In genomic region chr1:85776154-85776553, GRCm38 (mm10) we compare ENCODE assay signal across 27 mouse cellular contexts. TPM values are rescaled to one million over a fixed set of nuclear protein-coding genes. Genes with fewer than 3 reads are reported as not detected.
DNase-seq lines count a peak whose midpoint lies in the region; ATAC-seq and TF ChIP-seq lines count a peak whose summit lies in the region.
"Had no signal": no experiment of that assay in that cellular context is flagged by ENCODE, and none has a peak within 500 bp of the region (broad histone marks: within the 10 kb centered on the region; RNA-seq: fewer than 3 reads in every experiment).

No protein-coding gene starts in this region.

- 0 out of 2 replicates have a peak overlapping the region, but pooled peaks have one; percentile 24 for H3K4me2 ChIP-seq in heart, embryonic 14.5 days (ENCODE audit: low read length)
- H3K4me2 ChIP-seq: intestine, embryonic 15.5 days; limb, embryonic 12.5 days; liver, embryonic 11.5 days; lung, embryonic 15.5 days; neural tube, embryonic 12.5 days had no signal

- DNase-seq in frontal cortex, postnatal 14 days (ENCODE audit: low spot score in 2 of 2): no peak
- DNase-seq in heart, adult 8-10 months (ENCODE audit: low spot score): no peak
- DNase-seq in brain, adult 2 months (ENCODE audit: low read depth, low spot score): peak; percentile 38
- no peak for DNase-seq in gastrocnemius, adult 2 months
- DNase-seq: adrenal gland, postnatal 10 days; cerebellum, adult 11-12 months; cerebellum, adult 9-11 months; gastrocnemius, postnatal 14 days; kidney, adult 2 months; layer of hippocampus, postnatal 36 days; lung, postnatal 36 days; midbrain, embryonic 14.5 days; right cerebral cortex, postnatal 4 days had no signal

- intact Hi-C loops in gastrocnemius, adult 2 months (cut with DNase I): no loop called here

- no peaks in the 10 kb centered on the region for H3K9me3 ChIP-seq in heart, embryonic 14.5 days (ENCODE audit: control insufficient read depth, low read length)
- H3K9me3 ChIP-seq in megakaryocyte, embryonic 14.5 days: no peaks in the 10 kb centered on the region
- H3K9me3 ChIP-seq: G1E; intestine, embryonic 15.5 days; limb, embryonic 12.5 days; lung, embryonic 15.5 days; neural tube, embryonic 12.5 days had no signal

- no peaks in the 10 kb centered on the region for H3K27me3 ChIP-seq in heart, embryonic 14.5 days (ENCODE audit: control insufficient read depth, insufficient read depth, low read length)
- H3K27me3 ChIP-seq in megakaryocyte, embryonic 14.5 days (replicated peaks): peaks cover 2% of the 10 kb centered on the region
- H3K27me3 ChIP-seq: intestine, embryonic 15.5 days; lung, embryonic 15.5 days; neural tube, embryonic 12.5 days had no signal

- H3K4me1 ChIP-seq in heart, embryonic 14.5 days (ENCODE audit: control insufficient read depth in 2 of 2, insufficient read depth in 2 of 2, low read length in 2 of 2): no peaks in the 10 kb centered on the region; a peak in 1 of 4 replicates
- H3K4me1 ChIP-seq in megakaryocyte, embryonic 14.5 days: peaks cover 31% of the 10 kb centered on the region
- H3K4me1 ChIP-seq: intestine, embryonic 15.5 days; limb, embryonic 12.5 days; lung, embryonic 15.5 days; neural tube, embryonic 12.5 days had no signal

- H3K4me3 ChIP-seq in heart, embryonic 14.5 days (ENCODE audit: control insufficient read depth in 1 of 2, insufficient read depth in 1 of 2, low read depth in 1 of 2, low read length in 2 of 2): no peak overlapping the region
- H3K4me3 ChIP-seq in megakaryocyte, embryonic 14.5 days (replicated peaks): peak overlapping the region; percentile 68
- H3K4me3 ChIP-seq in gastrocnemius, adult 2 months: no peak overlapping the region
- H3K4me3 ChIP-seq: erythroblast, embryonic 14.5 days; intestine, embryonic 15.5 days; limb, embryonic 12.5 days; lung, embryonic 15.5 days; neural tube, embryonic 12.5 days had no signal

- no peaks in the 10 kb centered on the region for H3K36me3 ChIP-seq in heart, embryonic 14.5 days (ENCODE audit: control insufficient read depth, insufficient read depth, low read length)
- no peaks in the 10 kb centered on the region for H3K36me3 ChIP-seq in megakaryocyte, embryonic 14.5 days (replicated peaks; ENCODE audit: low read length)
- H3K36me3 ChIP-seq: G1E; intestine, embryonic 15.5 days; limb, embryonic 12.5 days; lung, embryonic 15.5 days; neural tube, embryonic 12.5 days had no signal

- H3K9ac ChIP-seq in heart, embryonic 14.5 days (ENCODE audit: low read length): no peak overlapping the region
- H3K9ac ChIP-seq: intestine, embryonic 15.5 days; limb, embryonic 12.5 days; lung, embryonic 15.5 days; neural tube, embryonic 12.5 days had no signal

- no peak for TF ChIP-seq CTCF in gastrocnemius, adult 2 months (IDR thresholded peaks at IDR 0.05)

- ATAC-seq in frontal cortex, adult (ENCODE audit: low TSS enrichment): peak; percentile 52; the same call in 1 of the 2 replicates
- ATAC-seq in heart, embryonic 14.5 days (ENCODE audit: insufficient number of reproducible peaks, insufficient read depth, low FRiP score, low read depth): no peak
- no peak for ATAC-seq in megakaryocyte, adult 5-6 weeks (ENCODE audit: poor library complexity, severe bottlenecking)
- ATAC-seq: forebrain, embryonic 16.5 days; hindbrain, embryonic 16.5 days; intestine, embryonic 15.5 days had no signal

- H3K27ac ChIP-seq in heart, embryonic 14.5 days (replicated peaks in 1 of 2; ENCODE audit: control insufficient read depth in 1 of 2, insufficient read depth in 1 of 2, low read depth in 2 of 2, low read length in 2 of 2): no peak overlapping the region
- no peak overlapping the region for H3K27ac ChIP-seq in gastrocnemius, adult 2 months
- H3K27ac ChIP-seq: intestine, embryonic 15.5 days; kidney, postnatal 0 days; limb, embryonic 12.5 days; lung, embryonic 15.5 days; neural tube, embryonic 12.5 days had no signal

- WGBS in heart, embryonic 14.5 days: 42% methylated on average over 10 of the region's 10 CpGs

RNA-seq across cellular contexts. Expression of gene A630001G21Rik, which starts 2.3 kb away (rescaled TPM):
- 1.2 and 1.4 TPM in 2 replicates for polyA plus RNA-seq in heart, embryonic 14.5 days (2014; fragmentation: Nextera tagmentation; extraction: Ambion mirVana)
- total RNA-seq in heart, adult 8-10 months (2022): 1 to 10 TPM in 1 of 4 experiments, under 1 TPM in 3; 0.22 to 1.3 (median 0.34) TPM
- 5.2 TPM in 1 of 2 replicates, not detected in the other for polyA plus RNA-seq in megakaryocyte, embryonic 14.5 days (2012; ENCODE audit: insufficient read depth, low replicate concordance)
- total RNA-seq in megakaryocyte, adult 5-6 weeks (2015): 59.3 and 63.8 TPM in 2 replicates
- 51.5 and 56.9 TPM in 2 replicates for total RNA-seq in megakaryocyte, adult 5-6 weeks (2017)
- total RNA-seq in gastrocnemius, adult 2 months (2021): under 1 TPM in 1 of 2 experiments, not detected in 1; 0.15 TPM
- polyA plus RNA-seq: G1E had no signal

RNA-seq across cellular contexts. Expression of gene Cab39, which starts 17.1 kb away (rescaled TPM):
- 39.7 and 41.4 TPM in 2 replicates for polyA plus RNA-seq in heart, embryonic 14.5 days (2014; fragmentation: Nextera tagmentation; extraction: Ambion mirVana)
- total RNA-seq in heart, adult 8-10 months (2022): 100 to 1,000 TPM; 109 to 121 (median 111) TPM
- polyA plus RNA-seq in megakaryocyte, embryonic 14.5 days (2012; ENCODE audit: insufficient read depth, low replicate concordance): 9.3 and 12.9 TPM in 2 replicates
- total RNA-seq in megakaryocyte, adult 5-6 weeks (2015): 64.3 and 74.3 TPM in 2 replicates
- 112 and 115 TPM in 2 replicates for total RNA-seq in megakaryocyte, adult 5-6 weeks (2017)
- total RNA-seq in gastrocnemius, adult 2 months (2021): 100 to 1,000 TPM; 191 to 193 TPM

Comparison
In these comparisons a context has a peak if more than half of its experiments do, and no peak if none do; other contexts are left out.
1. RNA of gene A630001G21Rik, which starts 2.3 kb away (total RNA-seq): 51.5 to 63.8 TPM in megakaryocyte, adult 5-6 weeks; 0.22 to 1.3 TPM in heart, adult 8-10 months and 0.15 TPM in gastrocnemius, adult 2 months; every median in the first group is over 10 times any median in the second.